Mouse (Mus musculus): ENCODE data around the gene Duoxa2. TPM values are rescaled to one million over a fixed set of nuclear protein-coding genes. Genes with fewer than 3 reads are reported as not detected.
A peak's percentile ranks its signal among the peaks of the same experiment; 100 is the strongest.
"Not testable (repeated sequence)": the region's sequence is repeated elsewhere in the genome, so short reads cannot be mapped to it uniquely, and the experiment has no call there.

The Duoxa2 gene
- polyA plus RNA-seq, 1 experiment from 2014 or later = 0.17 TPM

DNA sequence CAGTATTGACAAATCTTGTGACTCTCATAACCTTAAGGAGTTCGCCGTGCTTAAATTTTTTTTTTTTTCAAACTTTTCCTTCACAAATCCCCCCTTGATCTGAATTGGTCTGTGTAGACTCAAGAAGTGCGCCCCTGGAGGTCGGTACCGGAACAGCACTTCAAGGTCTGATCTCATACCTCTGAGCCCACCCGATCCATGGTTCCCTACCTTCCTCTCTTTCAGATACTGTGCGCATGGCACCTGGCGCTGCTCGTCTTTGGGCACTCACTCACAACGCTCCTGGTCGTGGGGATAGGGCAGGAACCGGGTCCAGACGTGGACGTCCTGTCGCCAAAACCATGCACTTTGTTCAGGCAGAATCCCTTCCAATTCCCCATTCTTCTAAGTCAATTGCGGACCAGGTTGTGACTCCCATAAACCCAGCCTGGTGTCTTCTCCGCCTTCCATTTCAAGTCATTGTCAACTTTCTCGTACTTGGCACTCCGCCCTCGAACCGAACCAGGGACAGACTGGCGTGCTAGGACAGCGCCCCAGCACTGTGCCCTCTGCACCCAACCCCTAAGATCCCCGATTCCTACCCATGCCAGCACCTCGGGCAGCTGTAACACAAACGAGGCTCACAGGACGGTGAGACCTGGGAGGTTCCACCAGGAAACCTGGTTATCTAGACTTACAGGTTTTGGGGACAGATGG is 14.2 kb downstream of the Duoxa2 start:
- Histone ChIP-seq H3K4me3 (peak overlapping the region; percentile 7; the same call in 1 of the 2 replicates), H3K27me3 (replicated peaks) (peaks cover 30% of the 10 kb centered on the region; the same call in 1 of the 2 replicates), H3K4me2 (peak overlapping the region; percentile 42), H3K9ac (no peak overlapping the region), H3K9me3 (no peaks in the 10 kb centered on the region), H3K4me1 (peaks cover 16% of the 10 kb centered on the region; the same call in 1 of the 2 replicates), H3K27ac (no peak overlapping the region), H3K36me3 (replicated peaks) (no peaks in the 10 kb centered on the region)
- ATAC-seq (replicated peaks) = 0 out of 2 replicates have a peak, but pooled peaks have one; percentile 27
- WGBS = 4% methylated on average over 27 of the region's 27 CpGs

DNA sequence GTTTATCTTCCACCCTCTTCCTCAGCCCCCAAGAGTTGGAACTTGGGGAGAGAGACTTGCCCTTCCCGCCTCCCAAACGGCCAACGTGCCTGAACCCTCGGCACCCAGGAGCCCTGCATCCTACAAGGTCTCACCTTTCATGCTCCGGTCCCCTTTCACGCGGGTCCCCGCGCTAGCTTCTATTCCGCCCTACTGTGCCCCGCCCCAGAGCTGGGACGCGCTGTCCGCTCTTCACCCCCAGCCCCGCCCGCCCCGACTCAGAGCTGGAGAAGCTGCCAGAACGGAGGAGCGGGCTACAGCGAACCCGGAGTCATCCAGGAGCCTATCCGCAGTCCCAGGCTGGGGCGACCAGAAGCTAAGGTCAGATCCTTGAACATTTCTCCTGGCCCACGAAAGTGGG is 14.8 kb downstream of the Duoxa2 start, which contains the start of gene Duoxa1:
TSS of gene Duoxa1 (minus strand) at position 195 of the 400 bp plus-strand sequence.
- Histone ChIP-seq H3K27ac (no peak within 1 kb of the TSS), H3K4me1 (peaks cover 16% of the 10 kb centered on the region; the same call in 1 of the 2 replicates), H3K9me3 (no peaks in the 10 kb centered on the region), H3K4me3 (peak within 1 kb of the TSS; percentile 11; the same call in 1 of the 2 replicates), H3K4me2 (peak within 1 kb of the TSS; percentile 42), H3K27me3 (replicated peaks) (peaks cover 29% of the 10 kb centered on the region; the same call in 1 of the 2 replicates), H3K9ac (no peak within 1 kb of the TSS), H3K36me3 (replicated peaks) (no peaks in the 10 kb centered on the region)
- 4% methylated on average over 24 of the region's 24 CpGs for WGBS
- ATAC-seq (replicated peaks) = no peak

DNA sequence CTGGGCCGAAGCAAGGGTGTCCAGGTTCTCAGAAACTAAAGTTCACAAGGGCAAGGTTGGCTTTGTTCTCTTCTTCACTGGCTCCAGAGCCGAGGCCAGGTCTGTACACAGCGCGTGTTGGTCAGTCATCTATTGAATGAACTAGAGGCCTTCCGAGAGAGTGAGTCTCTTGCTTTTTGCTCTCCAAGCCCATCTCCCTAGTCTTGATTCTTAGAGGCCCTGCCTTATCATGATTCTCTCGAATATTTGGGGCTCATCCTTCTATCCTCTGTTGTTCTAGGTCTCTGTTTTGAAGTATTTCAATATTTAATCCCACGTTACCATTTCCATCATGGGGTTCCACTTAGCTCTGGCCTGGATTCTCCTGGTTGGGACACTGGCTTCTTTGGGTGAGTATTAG is 16.7 kb downstream of the Duoxa2 start, which contains the start of gene Duox1:
TSS of gene Duox1 (plus strand) at position 301 of the 400 bp plus-strand sequence.
- Histone ChIP-seq H3K36me3 (replicated peaks) (no peaks in the 10 kb centered on the region), H3K4me3 (no peak within 1 kb of the TSS), H3K27ac (no peak within 1 kb of the TSS), H3K27me3 (replicated peaks) (peaks cover 25% of the 10 kb centered on the region; the same call in 1 of the 2 replicates), H3K4me1 (peaks cover 16% of the 10 kb centered on the region; the same call in 1 of the 2 replicates), H3K9ac (no peak within 1 kb of the TSS), H3K4me2 (no peak within 1 kb of the TSS), H3K9me3 (no peaks in the 10 kb centered on the region)
- no peak for ATAC-seq (replicated peaks)
- WGBS = 87% methylated on average over 7 of the region's 7 CpGs

DNA sequence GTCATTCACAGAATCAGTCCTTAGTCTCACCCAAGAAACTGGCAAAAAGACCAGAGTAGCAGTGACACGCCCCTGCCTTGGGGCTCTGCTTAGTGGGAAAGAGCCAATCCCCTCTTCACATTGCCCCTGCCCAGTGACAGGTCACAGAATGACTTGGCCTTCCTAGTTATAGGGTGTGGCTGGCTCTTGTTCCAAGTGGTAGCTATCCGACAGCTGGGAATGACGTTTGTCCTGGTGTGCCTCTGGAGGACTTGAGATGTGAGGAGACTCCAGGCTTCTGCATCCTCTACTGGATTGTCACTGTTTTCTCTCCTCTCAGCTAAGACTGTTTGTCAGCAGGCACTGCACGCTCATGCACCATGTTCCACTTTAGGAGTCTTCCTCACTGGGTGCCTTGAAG is 18.7 kb downstream of the Duoxa2 start:
- Histone ChIP-seq H3K9ac (no peak overlapping the region), H3K4me1 (peaks cover 9% of the 10 kb centered on the region; the same call in 1 of the 2 replicates), H3K4me3 (no peak overlapping the region), H3K27me3 (replicated peaks) (peaks cover 25% of the 10 kb centered on the region; the same call in 1 of the 2 replicates), H3K36me3 (replicated peaks) (no peaks in the 10 kb centered on the region), H3K27ac (no peak overlapping the region), H3K4me2 (no peak overlapping the region), H3K9me3 (no peaks in the 10 kb centered on the region)
- WGBS = 84% methylated on average over 4 of the region's 4 CpGs
- ATAC-seq (replicated peaks) = no peak

DNA sequence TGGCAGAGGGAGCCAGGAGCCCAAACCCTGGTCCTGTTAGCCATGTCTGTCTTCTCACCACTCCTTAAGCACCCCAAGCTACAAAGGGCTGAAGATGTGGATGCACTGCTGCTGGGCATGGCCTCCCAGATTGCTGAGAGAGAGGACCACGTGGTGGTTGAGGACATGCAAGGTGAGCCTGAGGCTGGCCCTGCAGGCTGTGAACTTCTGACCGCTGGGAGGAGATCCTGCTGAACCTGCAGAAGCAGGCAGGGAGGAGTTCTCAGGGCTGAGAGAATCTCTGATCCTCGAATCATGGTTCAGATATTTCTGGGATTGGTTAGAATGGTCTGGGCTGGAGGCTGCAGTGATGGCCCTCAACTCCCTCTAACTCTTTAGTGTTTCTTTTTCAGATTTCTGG is 25.3 kb downstream of the Duoxa2 start:
- H3K4me2 ChIP-seq = no peak overlapping the region
- no peaks in the 10 kb centered on the region for H3K36me3 ChIP-seq (replicated peaks)
- H3K9ac ChIP-seq = no peak overlapping the region
- no peaks in the 10 kb centered on the region for H3K9me3 ChIP-seq
- ATAC-seq (replicated peaks) = no peak
- H3K4me1 ChIP-seq = no peaks in the 10 kb centered on the region
- no peaks in the 10 kb centered on the region for H3K27me3 ChIP-seq (replicated peaks)
- H3K4me3 ChIP-seq = no peak overlapping the region
- 58% methylated on average over 3 of the region's 3 CpGs for WGBS
- no peak overlapping the region for H3K27ac ChIP-seq

DNA sequence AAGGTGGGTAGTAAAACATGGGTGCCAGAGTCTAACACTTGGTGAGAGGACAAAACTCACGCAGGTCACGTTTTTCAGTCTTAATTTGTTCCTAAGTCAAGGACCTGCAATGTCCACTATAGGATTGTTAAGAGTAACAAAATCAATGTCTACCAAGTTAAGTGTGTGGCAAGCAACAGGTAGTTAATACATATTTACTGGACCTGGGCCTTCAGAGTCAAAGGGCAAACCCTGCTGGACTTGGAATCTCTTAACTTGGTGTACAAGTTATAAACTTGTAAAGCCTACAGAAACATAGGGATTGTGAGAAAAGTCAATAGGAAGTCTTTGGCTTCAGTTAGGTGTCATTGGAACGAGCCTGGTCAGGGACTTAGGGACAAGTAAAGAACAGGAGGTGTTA is 25.9 kb downstream of the Duoxa2 start:
- Histone ChIP-seq H3K9ac (no peak overlapping the region), H3K27me3 (replicated peaks) (no peaks in the 10 kb centered on the region), H3K4me2 (no peak overlapping the region), H3K27ac (no peak overlapping the region), H3K4me1 (no peaks in the 10 kb centered on the region), H3K36me3 (replicated peaks) (no peaks in the 10 kb centered on the region), H3K9me3 (no peaks in the 10 kb centered on the region), H3K4me3 (no peak overlapping the region)
- ATAC-seq (replicated peaks) = no peak
- WGBS = 82% methylated on average over 3 of the region's 3 CpGs

DNA sequence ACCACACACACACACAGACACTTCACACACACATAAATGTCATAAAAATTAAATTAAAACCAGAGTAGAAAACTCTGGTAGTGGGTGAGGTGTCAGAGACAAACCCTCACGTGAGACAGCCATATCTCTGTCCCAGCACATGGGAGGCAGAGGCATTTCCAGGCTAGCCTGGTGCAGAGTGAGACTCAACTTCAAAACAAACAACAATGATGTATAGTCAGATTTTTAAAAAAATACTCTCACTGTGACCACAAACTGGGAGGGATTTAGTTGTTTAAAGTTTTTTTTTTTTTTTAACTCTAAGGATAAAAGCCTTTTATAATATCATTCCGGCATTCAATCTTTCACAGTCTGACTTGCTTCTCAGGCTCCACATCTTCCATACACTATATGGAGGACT is 26.7 kb downstream of the Duoxa2 start:
- Histone ChIP-seq H3K27ac (no peak overlapping the region), H3K36me3 (replicated peaks) (no peaks in the 10 kb centered on the region), H3K4me2 (no peak overlapping the region), H3K9ac (no peak overlapping the region), H3K4me1 (no peaks in the 10 kb centered on the region), H3K9me3 (no peaks in the 10 kb centered on the region), H3K27me3 (replicated peaks) (no peaks in the 10 kb centered on the region), H3K4me3 (no peak overlapping the region)
- ATAC-seq (replicated peaks) = no peak
- WGBS = 67% methylated on average over 2 of the region's 2 CpGs

DNA sequence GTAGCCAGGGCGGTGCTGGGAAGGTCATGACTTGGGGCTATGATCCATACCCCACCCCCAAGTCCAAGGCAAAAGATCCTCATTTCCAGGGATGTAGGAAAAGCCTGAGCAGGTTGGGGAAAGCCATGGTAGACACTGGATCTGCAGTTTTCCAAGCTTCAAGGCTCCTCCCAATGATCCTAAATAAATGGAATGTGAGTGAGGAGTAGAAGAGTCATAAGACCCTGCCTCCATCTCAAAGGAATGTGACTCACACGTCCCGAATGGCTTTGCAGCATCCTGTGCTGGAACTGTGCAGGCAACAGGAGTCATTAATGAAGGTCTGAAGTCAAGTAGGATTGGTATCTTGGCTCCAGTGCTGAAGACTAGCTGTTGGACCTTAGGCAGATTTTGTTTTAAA is 29.3 kb downstream of the Duoxa2 start:
- no peaks in the 10 kb centered on the region for H3K27me3 ChIP-seq (replicated peaks)
- no peaks in the 10 kb centered on the region for H3K36me3 ChIP-seq (replicated peaks)
- no peaks in the 10 kb centered on the region for H3K4me1 ChIP-seq
- no peak for ATAC-seq (replicated peaks)
- no peak overlapping the region for H3K4me2 ChIP-seq
- H3K4me3 ChIP-seq = no peak overlapping the region
- H3K9me3 ChIP-seq = no peaks in the 10 kb centered on the region
- WGBS = 72% methylated on average over 3 of the region's 3 CpGs
- H3K9ac ChIP-seq = no peak overlapping the region
- no peak overlapping the region for H3K27ac ChIP-seq

DNA sequence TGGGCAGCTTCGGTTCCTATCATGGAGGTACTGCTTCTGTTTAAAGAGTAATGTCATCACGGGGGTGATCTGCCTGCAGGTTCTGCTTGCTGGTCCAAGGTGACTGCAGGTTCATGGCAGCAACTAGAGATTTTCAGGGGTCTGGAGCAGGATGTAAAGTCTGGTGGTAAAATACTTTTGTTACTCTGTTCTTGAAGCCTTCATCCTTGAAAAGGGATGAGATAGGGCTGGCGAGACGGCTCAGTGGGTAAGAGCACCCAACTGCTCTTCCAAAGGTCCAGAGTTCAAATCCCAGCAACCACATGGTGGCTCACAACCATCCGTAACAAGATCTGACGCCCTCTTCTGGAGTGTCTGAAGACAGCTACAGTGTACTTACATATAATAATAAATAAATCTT is 31.6 kb downstream of the Duoxa2 start:
- not testable (repeated sequence) for H3K4me1 ChIP-seq; H3K9me3 ChIP-seq; H3K36me3 ChIP-seq (replicated peaks); H3K9ac ChIP-seq; H3K4me2 ChIP-seq; H3K4me3 ChIP-seq; ATAC-seq (replicated peaks); H3K27ac ChIP-seq; H3K27me3 ChIP-seq (replicated peaks)
- WGBS = 82% methylated on average over 6 of the region's 6 CpGs

DNA sequence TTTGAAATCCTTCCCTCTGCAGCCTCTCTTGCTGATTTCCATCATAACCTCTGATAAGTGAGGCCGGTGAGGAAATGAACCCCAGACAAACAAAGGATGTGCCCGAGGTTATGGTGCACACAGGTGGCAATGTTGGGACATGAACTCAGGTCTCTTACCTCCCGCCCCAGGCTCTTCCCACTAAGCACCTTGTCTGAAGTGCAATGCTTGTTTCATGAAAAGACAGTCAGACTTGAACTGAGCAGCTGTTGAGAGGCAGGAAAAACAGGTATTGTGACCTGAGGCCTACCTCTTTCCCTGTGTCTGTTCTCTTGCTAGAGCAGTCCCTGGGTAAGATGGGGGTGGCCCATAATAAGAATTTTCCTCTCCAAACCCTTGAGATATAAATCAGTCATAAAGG is 33.5 kb downstream of the Duoxa2 start:
- Histone ChIP-seq H3K36me3 (replicated peaks) (no peaks in the 10 kb centered on the region), H3K27ac (no peak overlapping the region), H3K9ac (no peak overlapping the region), H3K4me1 (no peaks in the 10 kb centered on the region), H3K9me3 (no peaks in the 10 kb centered on the region), H3K4me3 (no peak overlapping the region), H3K27me3 (replicated peaks) (no peaks in the 10 kb centered on the region), H3K4me2 (no peak overlapping the region)
- WGBS = 90% methylated on average over 3 of the region's 3 CpGs
- no peak for ATAC-seq (replicated peaks)

DNA sequence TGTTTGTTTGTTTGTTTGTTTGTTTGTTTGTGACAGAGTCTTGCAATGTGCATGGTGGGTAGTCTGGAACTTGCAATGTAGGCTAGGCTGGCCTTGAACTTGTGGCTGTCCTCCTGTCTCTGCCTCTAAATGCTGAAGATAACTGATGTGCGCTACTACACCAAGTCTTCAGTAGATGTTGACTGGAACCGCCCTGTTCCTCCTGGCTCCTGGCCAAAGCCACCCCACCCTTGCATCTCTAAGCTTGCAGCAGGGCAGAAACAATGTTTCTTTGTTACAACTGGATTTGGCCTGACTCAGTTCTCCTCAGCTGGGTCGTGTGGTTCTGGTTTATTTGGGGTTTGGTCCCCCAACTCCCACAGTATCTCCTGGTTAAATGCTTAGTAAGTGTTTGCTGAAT is 35.5 kb downstream of the Duoxa2 start:
- no peak overlapping the region for H3K27ac ChIP-seq

DNA sequence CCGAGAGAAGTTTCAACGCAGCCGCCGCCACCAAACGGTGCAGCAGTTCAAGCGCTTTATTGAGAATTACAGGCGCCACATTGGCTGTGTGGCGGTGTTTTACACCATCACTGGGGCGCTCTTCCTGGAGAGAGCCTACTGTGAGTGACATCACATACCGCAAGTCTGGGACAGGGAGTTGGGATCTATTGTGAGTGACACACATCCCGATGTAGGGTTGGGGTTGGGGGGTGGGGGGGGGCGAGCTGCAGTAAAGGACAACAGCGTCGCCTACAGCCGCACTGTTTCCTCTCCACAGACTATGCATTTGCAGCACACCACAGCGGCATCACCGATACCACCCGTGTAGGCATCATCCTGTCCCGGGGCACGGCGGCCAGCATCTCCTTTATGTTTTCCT is 38.6 kb downstream of the Duoxa2 start:
- H3K4me1 ChIP-seq = no peaks in the 10 kb centered on the region
- peak overlapping the region; percentile 27; the same call in 1 of the 2 replicates for H3K4me2 ChIP-seq
- no peaks in the 10 kb centered on the region for H3K27me3 ChIP-seq (replicated peaks)
- H3K9me3 ChIP-seq = no peaks in the 10 kb centered on the region
- ATAC-seq (replicated peaks) = peak; percentile 49; the same call in 1 of the 2 replicates
- H3K36me3 ChIP-seq (replicated peaks) = no peaks in the 10 kb centered on the region
- H3K27ac ChIP-seq = no peak overlapping the region
- H3K9ac ChIP-seq = no peak overlapping the region
- 64% methylated on average over 21 of the region's 21 CpGs for WGBS
- peak overlapping the region; percentile 16 for H3K4me3 ChIP-seq

More for the DNA sequence above, 35.5 kb downstream of the Duoxa2 start:
- ATAC-seq (replicated peaks) = no peak
- Histone ChIP-seq H3K27me3 (replicated peaks) (no peaks in the 10 kb centered on the region), H3K9ac (no peak overlapping the region), H3K9me3 (no peaks in the 10 kb centered on the region), H3K4me2 (no peak overlapping the region), H3K36me3 (replicated peaks) (no peaks in the 10 kb centered on the region), H3K4me3 (no peak overlapping the region), H3K4me1 (no peaks in the 10 kb centered on the region)
- WGBS = 67% methylated on average over 3 of the region's 3 CpGs

All from midbrain, embryonic 15.5 days (tissue).